Mouse (Mus musculus): ENCODE data around the gene Gfy. TPM values are rescaled to one million over a fixed set of nuclear protein-coding genes. Genes with fewer than 3 reads are reported as not detected.
A peak's percentile ranks its signal among the peaks of the same experiment; 100 is the strongest.

Gene Gfy
- polyA plus RNA-seq, 1 experiment from 2014 or later = not detected

DNA sequence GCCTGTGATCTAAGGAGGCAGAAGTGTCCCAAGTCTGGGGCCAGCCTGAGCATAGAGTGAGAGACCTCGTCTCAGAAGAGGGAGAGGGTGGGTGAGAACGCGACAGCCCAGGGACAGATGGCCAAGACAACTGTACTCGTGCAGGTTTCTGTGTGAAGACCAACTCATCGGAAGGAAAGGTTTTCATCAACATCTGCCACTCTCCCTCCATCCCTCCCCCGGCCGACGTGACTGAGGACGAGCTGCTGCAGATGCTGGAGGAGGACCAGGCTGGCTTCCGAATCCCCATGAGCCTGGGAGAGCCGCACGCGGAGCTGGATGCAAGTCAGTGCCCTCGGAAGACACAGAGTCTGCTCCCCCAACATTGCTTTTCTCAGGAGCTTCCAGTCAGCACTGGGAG is 21.9 kb downstream of the Gfy start:
- H3K36me3 ChIP-seq (ENCODE audit: control insufficient read depth, insufficient read depth) = peaks cover 34% of the 10 kb centered on the region
- WGBS = 88% methylated on average over 14 of the region's 14 CpGs

DNA sequence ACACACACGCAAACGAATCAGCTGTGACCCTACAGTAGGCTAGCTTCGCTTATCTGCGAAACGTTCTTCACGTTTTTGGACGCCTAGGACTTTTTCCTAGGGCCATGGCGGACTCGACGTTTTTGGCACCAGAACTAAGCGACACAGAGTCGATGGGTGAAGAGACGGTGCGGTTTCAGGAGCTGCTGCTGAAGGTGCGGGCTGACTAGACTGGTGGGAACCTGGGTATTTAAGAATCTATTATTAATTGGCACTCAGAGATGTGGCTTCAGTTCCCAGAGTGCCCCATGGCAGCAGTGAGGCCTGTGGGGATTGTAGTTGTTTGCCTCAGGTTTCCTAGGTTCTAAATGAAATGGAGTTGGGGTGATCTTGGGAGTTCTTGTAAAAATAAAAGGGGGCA is 23.2 kb downstream of the Gfy start:
- TF ChIP-seq CTCF (IDR thresholded peaks at IDR 0.05; ENCODE audit: low read depth) = no peak
- H3K36me3 ChIP-seq (ENCODE audit: control insufficient read depth, insufficient read depth) = peaks cover 34% of the 10 kb centered on the region
- WGBS = 93% methylated on average over 15 of the region's 15 CpGs

More for the DNA sequence above, 21.9 kb downstream of the Gfy start:
- Histone ChIP-seq H3K4me1 (replicated peaks; ENCODE audit: control insufficient read depth, insufficient read depth, low read length) (peaks cover 7% of the 10 kb centered on the region; the same call in 1 of the 2 replicates), H3K9ac (ENCODE audit: low read depth, low read length) (no peak overlapping the region), H3K27ac (ENCODE audit: low read depth, low read length) (no peak overlapping the region), H3K9me3 (ENCODE audit: control insufficient read depth) (no peaks in the 10 kb centered on the region), H3K4me3 (ENCODE audit: low read depth, low read length) (no peak overlapping the region), H3K4me2 (replicated peaks; ENCODE audit: low read depth) (no peak overlapping the region), H3K27me3 (replicated peaks; ENCODE audit: control insufficient read depth, insufficient read depth, low read length) (peaks cover 1% of the 10 kb centered on the region; the same call in 1 of the 2 replicates)
- ATAC-seq = no peak
- TF ChIP-seq CTCF (IDR thresholded peaks at IDR 0.05; ENCODE audit: low read depth) = no peak

DNA sequence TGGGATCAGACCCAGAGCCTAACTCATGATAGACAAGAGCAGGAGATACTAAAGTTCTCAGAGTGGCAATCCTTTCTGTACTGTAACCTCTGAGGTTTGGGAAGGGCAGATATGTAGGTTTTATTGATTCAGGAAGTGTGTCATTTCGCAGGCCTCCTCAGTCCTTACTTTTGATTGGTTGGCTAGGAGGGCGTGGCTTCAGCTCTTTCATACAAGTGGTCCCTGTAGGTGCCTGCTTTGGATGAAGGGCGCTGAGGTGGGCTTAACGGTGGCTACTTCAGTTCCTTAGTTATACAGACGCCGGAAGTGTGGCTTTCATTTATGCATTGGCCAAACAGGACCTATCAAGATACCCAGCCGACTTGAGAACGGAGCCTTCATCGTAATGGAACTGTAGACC is 23.8 kb downstream of the Gfy start:
- Histone ChIP-seq H3K4me1 (replicated peaks; ENCODE audit: control insufficient read depth, insufficient read depth, low read length) (peaks cover 6% of the 10 kb centered on the region; the same call in 1 of the 2 replicates), H3K27ac (ENCODE audit: low read depth, low read length) (no peak overlapping the region), H3K4me2 (replicated peaks; ENCODE audit: low read depth) (no peak overlapping the region), H3K36me3 (ENCODE audit: control insufficient read depth, insufficient read depth) (peaks cover 34% of the 10 kb centered on the region), H3K9me3 (ENCODE audit: control insufficient read depth) (no peaks in the 10 kb centered on the region), H3K27me3 (replicated peaks; ENCODE audit: control insufficient read depth, insufficient read depth, low read length) (no peaks in the 10 kb centered on the region), H3K9ac (ENCODE audit: low read depth, low read length) (no peak overlapping the region), H3K4me3 (ENCODE audit: low read depth, low read length) (no peak overlapping the region)
- no peak for ATAC-seq
- TF ChIP-seq CTCF (IDR thresholded peaks at IDR 0.05; ENCODE audit: low read depth) = no peak
- WGBS = 84% methylated on average over 9 of the region's 9 CpGs

More for the DNA sequence above, 23.2 kb downstream of the Gfy start:
- Histone ChIP-seq H3K9ac (ENCODE audit: low read depth, low read length) (no peak overlapping the region), H3K27ac (ENCODE audit: low read depth, low read length) (no peak overlapping the region), H3K27me3 (replicated peaks; ENCODE audit: control insufficient read depth, insufficient read depth, low read length) (no peaks in the 10 kb centered on the region), H3K9me3 (ENCODE audit: control insufficient read depth) (no peaks in the 10 kb centered on the region), H3K4me3 (ENCODE audit: low read depth, low read length) (no peak overlapping the region), H3K4me1 (replicated peaks; ENCODE audit: control insufficient read depth, insufficient read depth, low read length) (0 out of 2 replicates have a peak, but pooled peaks cover 2% of the 10 kb centered on the region), H3K4me2 (replicated peaks; ENCODE audit: low read depth) (no peak overlapping the region)
- no peak for ATAC-seq

DNA sequence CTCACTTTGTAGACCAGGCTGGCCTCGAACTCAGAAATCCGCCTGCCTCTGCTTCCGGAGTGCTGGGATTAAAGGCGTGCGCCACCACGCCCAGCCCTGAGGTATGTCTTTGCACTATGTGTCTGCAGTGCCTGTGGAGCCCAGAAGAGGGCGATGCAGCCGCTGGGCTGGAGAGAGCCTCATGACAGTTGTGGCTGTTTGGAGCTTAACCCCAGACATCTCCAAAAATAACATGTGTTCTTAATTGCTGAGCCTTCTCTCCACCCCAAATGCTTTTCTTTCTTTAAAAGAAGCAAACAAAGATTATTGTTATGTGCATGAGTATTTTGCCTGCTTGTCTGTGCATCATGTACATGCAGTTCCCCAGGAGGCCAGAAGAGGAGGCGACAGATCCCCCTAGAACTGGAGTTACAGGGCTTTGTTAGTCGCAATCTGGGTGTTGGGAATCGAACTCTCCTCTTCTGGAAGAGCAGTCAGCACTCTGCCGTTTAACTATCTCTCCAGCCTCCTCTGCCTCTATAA is 24.3 kb downstream of the Gfy start:
- no peaks in the 10 kb centered on the region for H3K27me3 ChIP-seq (replicated peaks; ENCODE audit: control insufficient read depth, insufficient read depth, low read length)
- TF ChIP-seq CTCF (IDR thresholded peaks at IDR 0.05; ENCODE audit: low read depth) = peak; percentile 75
- peak overlapping the region; percentile 68 for H3K4me2 ChIP-seq (replicated peaks; ENCODE audit: low read depth)
- peak overlapping the region; percentile 72 for H3K4me3 ChIP-seq (ENCODE audit: low read depth, low read length)
- 0 out of 2 replicates have a peak overlapping the region, but pooled peaks have one; percentile 94 for H3K27ac ChIP-seq (ENCODE audit: low read depth, low read length)
- H3K36me3 ChIP-seq (ENCODE audit: control insufficient read depth, insufficient read depth) = peaks cover 29% of the 10 kb centered on the region
- H3K9ac ChIP-seq (ENCODE audit: low read depth, low read length) = no peak overlapping the region
- no peaks in the 10 kb centered on the region for H3K9me3 ChIP-seq (ENCODE audit: control insufficient read depth)
- peak; percentile 53 for ATAC-seq
- whole genome bisulfite sequencing = 67% methylated on average over 12 of the region's 12 CpGs
- H3K4me1 ChIP-seq (replicated peaks; ENCODE audit: control insufficient read depth, insufficient read depth, low read length) = peaks cover 8% of the 10 kb centered on the region; the same call in 1 of the 2 replicates

DNA sequence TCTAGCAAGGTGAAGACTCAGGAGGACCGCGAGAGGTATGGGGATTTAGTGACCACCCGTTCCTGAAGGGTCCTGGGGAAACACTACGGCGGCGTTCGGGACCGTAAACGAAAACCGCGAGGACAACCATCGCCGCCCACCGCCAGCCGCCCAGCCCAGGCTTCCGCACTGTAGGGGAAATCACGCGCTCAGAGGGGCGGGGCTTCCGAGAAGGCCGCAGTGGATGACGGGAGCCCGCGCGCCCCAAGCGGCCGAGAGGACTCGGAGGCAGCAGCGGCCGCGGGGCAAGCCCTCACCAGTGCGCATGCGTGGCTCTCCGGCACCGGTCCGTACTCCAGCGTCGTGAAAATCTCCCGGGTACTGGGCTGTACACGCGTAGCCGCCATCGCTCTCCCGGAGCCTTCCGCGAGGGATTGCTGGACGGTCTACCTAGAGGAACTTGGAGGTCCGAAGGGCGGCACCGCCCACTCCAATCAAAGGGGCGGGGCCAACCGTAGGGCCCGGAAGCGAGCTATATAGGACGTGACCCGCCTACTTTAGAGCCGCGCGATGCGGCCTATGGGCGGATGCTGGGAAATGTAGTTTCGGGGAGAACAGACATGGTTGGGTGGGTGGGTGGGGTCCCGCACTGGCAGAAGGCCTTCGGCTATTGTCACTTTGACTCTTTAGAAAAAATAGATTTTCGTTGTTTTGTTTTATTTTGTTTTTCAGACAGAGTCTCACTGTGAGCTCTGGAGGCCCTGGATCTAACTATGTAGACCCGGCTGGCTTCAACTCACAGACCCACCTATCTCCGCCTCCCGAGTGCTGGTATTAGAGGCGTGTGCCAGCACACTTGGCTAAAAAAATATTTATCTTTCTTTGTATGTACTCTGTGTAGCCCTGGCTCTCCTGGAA is 25.0 kb downstream of the Gfy start, which contains the start of the genes Pih1d1 and Aldh16a1:
Pih1d1 (plus strand) TSS at position 208 of the 897 bp plus-strand sequence.
Aldh16a1 (minus strand) TSS at position 489 of the 897 bp plus-strand sequence.
- peak within 1 kb of the TSS; percentile 85 for H3K9ac ChIP-seq (ENCODE audit: low read depth, low read length)
- ATAC-seq = peak; percentile 92
- peak within 1 kb of the TSS; percentile 72 for H3K4me3 ChIP-seq (ENCODE audit: low read depth, low read length)
- peaks cover 24% of the 10 kb centered on the region for H3K36me3 ChIP-seq (ENCODE audit: control insufficient read depth, insufficient read depth)
- H3K4me2 ChIP-seq (replicated peaks; ENCODE audit: low read depth) = peak within 1 kb of the TSS; percentile 68
- no peaks in the 10 kb centered on the region for H3K27me3 ChIP-seq (replicated peaks; ENCODE audit: control insufficient read depth, insufficient read depth, low read length)
- no peaks in the 10 kb centered on the region for H3K9me3 ChIP-seq (ENCODE audit: control insufficient read depth)
- 3% methylated on average over 69 of the region's 69 CpGs for WGBS
- H3K27ac ChIP-seq (ENCODE audit: low read depth, low read length) = peak within 1 kb of the TSS; percentile 94
- TF ChIP-seq CTCF (IDR thresholded peaks at IDR 0.05; ENCODE audit: low read depth) = peak; percentile 77
- peaks cover 8% of the 10 kb centered on the region; the same call in 1 of the 2 replicates for H3K4me1 ChIP-seq (replicated peaks; ENCODE audit: control insufficient read depth, insufficient read depth, low read length)

DNA sequence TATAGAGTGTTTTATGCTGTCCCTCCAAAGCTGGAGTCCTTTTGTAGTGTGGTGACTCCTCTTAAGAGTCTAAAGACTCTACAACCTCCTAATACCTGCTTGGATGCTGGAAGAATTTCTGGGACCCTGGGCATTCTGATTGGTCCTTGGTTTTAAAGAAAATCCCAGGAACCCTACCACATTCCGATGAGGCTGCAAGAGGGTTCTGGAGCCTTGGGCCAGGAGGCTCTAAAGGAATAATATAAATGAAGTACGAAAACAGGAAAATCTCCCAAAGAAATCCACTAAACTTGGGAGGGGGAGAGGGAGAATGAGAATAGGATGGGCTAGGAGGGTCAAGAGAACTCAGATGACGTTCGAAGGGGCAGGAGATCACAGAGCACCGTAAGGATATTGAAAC is 25.8 kb downstream of the Gfy start:
- no peaks in the 10 kb centered on the region for H3K27me3 ChIP-seq (replicated peaks; ENCODE audit: control insufficient read depth, insufficient read depth, low read length)
- H3K9me3 ChIP-seq (ENCODE audit: control insufficient read depth) = no peaks in the 10 kb centered on the region
- H3K4me3 ChIP-seq (ENCODE audit: low read depth, low read length) = peak overlapping the region; percentile 72
- H3K4me1 ChIP-seq (replicated peaks; ENCODE audit: control insufficient read depth, insufficient read depth, low read length) = peaks cover 8% of the 10 kb centered on the region; the same call in 1 of the 2 replicates
- peaks cover 23% of the 10 kb centered on the region for H3K36me3 ChIP-seq (ENCODE audit: control insufficient read depth, insufficient read depth)
- H3K27ac ChIP-seq (ENCODE audit: low read depth, low read length) = peak overlapping the region; percentile 94
- peak overlapping the region; percentile 85 for H3K9ac ChIP-seq (ENCODE audit: low read depth, low read length)
- 2% methylated on average over 5 of the region's 5 CpGs for WGBS
- TF ChIP-seq CTCF (IDR thresholded peaks at IDR 0.05; ENCODE audit: low read depth) = no peak
- no peak for ATAC-seq
- peak overlapping the region; percentile 68 for H3K4me2 ChIP-seq (replicated peaks; ENCODE audit: low read depth)

Data from intestine, postnatal 0 days (tissue).